Mouse (Mus musculus): Measurements from ENCODE around the gene Fcrl5. TPM values are rescaled to one million over a fixed set of nuclear protein-coding genes. Genes with fewer than 3 reads are reported as not detected.

The Fcrl5 gene
- polyA plus RNA-seq, 1 experiment from 2014 or later, result not detected

- Histone ChIP-seq H3K4me2 (replicated peaks) (no peak overlapping the region), H3K27ac (no peak overlapping the region), H3K36me3 (peaks cover 21% of the 10 kb centered on the region), H3K27me3 (replicated peaks) (no peaks in the 10 kb centered on the region), H3K4me3 (no peak overlapping the region), H3K9me3 (no peaks in the 10 kb centered on the region), H3K9ac (no peak overlapping the region), H3K4me1 (peaks cover 12% of the 10 kb centered on the region)
- 35% methylated on average over 7 of the region's 7 CpGs for WGBS
- ATAC-seq (ENCODE audit: low FRiP score, low read depth), result no peak
Measured at GRCm38 (mm10) chr3:87542481-87543215, 107.1 kb downstream of the Fcrl5 start.

GRCm38 (mm10) chr3:87545554-87545953 lies 110.0 kb downstream of the Fcrl5 start:
- ATAC-seq (ENCODE audit: low FRiP score, low read depth), result no peak
- H3K27me3 ChIP-seq (replicated peaks), result no peaks in the 10 kb centered on the region
- no peaks in the 10 kb centered on the region for H3K9me3 ChIP-seq
- no peak overlapping the region for H3K27ac ChIP-seq
- peaks cover 18% of the 10 kb centered on the region for H3K4me1 ChIP-seq
- 0 out of 2 replicates have a peak, but pooled peaks cover 5% of the 10 kb centered on the region for H3K36me3 ChIP-seq
- H3K4me2 ChIP-seq (replicated peaks), result no peak overlapping the region
- no peak overlapping the region for H3K4me3 ChIP-seq
- WGBS, result 82% methylated on average over 3 of the region's 3 CpGs
- H3K9ac ChIP-seq, result no peak overlapping the region

- 77% methylated on average over 10 of the region's 10 CpGs for WGBS
- H3K36me3 ChIP-seq, result no peaks in the 10 kb centered on the region
- H3K9me3 ChIP-seq, result no peaks in the 10 kb centered on the region
- no peak overlapping the region for H3K4me3 ChIP-seq
- no peak overlapping the region for H3K4me2 ChIP-seq (replicated peaks)
- H3K4me1 ChIP-seq, result peaks cover 18% of the 10 kb centered on the region
- no peak overlapping the region for H3K27ac ChIP-seq
- H3K9ac ChIP-seq, result no peak overlapping the region
- no peak for ATAC-seq (ENCODE audit: low FRiP score, low read depth)
- H3K27me3 ChIP-seq (replicated peaks), result no peaks in the 10 kb centered on the region
Measured at GRCm38 (mm10) chr3:87546291-87546721, 110.7 kb downstream of the Fcrl5 start.

- 0 out of 2 replicates have a peak, but pooled peaks cover 2% of the 10 kb centered on the region for H3K27me3 ChIP-seq (replicated peaks)
- WGBS, result 30% methylated on average over 14 of the region's 14 CpGs
- no peaks in the 10 kb centered on the region for H3K9me3 ChIP-seq
- H3K9ac ChIP-seq, result no peak overlapping the region
- H3K36me3 ChIP-seq, result no peaks in the 10 kb centered on the region
- peaks cover 5% of the 10 kb centered on the region; the same call in 1 of the 2 replicates for H3K4me1 ChIP-seq
- no peak overlapping the region for H3K4me3 ChIP-seq
- ATAC-seq (ENCODE audit: low FRiP score, low read depth), result no peak
- no peak overlapping the region for H3K27ac ChIP-seq
- 0 out of 2 replicates have a peak overlapping the region, but pooled peaks have one; percentile 24 for H3K4me2 ChIP-seq (replicated peaks)
Measured at GRCm38 (mm10) chr3:87549908-87550307, 114.3 kb downstream of the Fcrl5 start.

Other genes starting within 250 kb of the Fcrl5 start
- 7.4 and 7.5 TPM in 2 replicates for gene Fcrls, start 172.0 kb upstream of the Fcrl5 start, polyA plus RNA-seq (2016; fragmentation: Nextera tagmentation; extraction: Ambion mirVana)
- gene Cd5l, start 77.9 kb upstream of the Fcrl5 start, polyA plus RNA-seq (2016; fragmentation: Nextera tagmentation; extraction: Ambion mirVana), result 0.09 TPM in 1 of 2 replicates, not detected in the other
- 0.22 and 0.29 TPM in 2 replicates for gene Fcrl1, start 59.4 kb upstream of the Fcrl5 start, polyA plus RNA-seq (2016; fragmentation: Nextera tagmentation; extraction: Ambion mirVana)
- gene Etv3, start 89.6 kb downstream of the Fcrl5 start, polyA plus RNA-seq (2016; fragmentation: Nextera tagmentation; extraction: Ambion mirVana), result 13.7 and 14.5 TPM in 2 replicates
- 23.6 and 27.1 TPM in 2 replicates for gene Arhgef11, start 181.8 kb downstream of the Fcrl5 start, polyA plus RNA-seq (2016; fragmentation: Nextera tagmentation; extraction: Ambion mirVana)